Mouse (Mus musculus): ENCODE results near the gene Upk2.
"Not testable (repeated sequence)": the region's sequence is repeated elsewhere in the genome, so short reads cannot be mapped to it uniquely, and the experiment has no call there.

DNA sequence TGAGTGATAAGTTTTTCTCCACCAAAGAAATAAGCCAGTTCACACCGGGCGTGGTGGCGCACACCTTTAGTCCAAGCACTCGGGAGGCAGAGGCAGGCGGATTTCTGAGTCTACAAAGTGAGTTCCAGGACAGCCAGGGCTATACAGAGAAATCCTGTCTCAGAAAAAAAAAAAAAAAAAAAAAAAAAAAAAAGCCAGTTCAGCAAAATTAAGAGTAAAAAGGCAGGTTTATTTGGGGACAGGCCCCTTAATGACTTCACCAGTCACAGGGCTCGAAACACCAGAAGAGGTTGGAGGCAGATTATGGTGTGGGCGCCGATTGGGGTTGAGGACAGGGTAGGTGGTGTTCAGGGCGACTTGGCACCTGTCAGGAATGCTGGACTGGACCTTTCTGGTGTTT is 35.0 kb downstream of the Upk2 start:
- not testable (repeated sequence) for TF ChIP-seq GATA1, TAL1 (IDR thresholded peaks at IDR 0.05; ENCODE audit: low read length)

Measured in erythroblast, embryonic 14.5 days (primary cell).